Mouse (Mus musculus) left cerebral cortex, postnatal 10 days (tissue): ENCODE results near the gene Dusp6. TPM values are rescaled to one million over a fixed set of nuclear protein-coding genes. Genes with fewer than 3 reads are reported as not detected.
A peak's percentile ranks its signal among the peaks of the same experiment; 100 is the strongest.

ENCODE experiments used
- DNase-seq, 2 experiments: peaks; one replicate each; pipeline ENCODE4 v3.0.0; 2021 to 2022; ENCODE audit warnings: low spot score in 2 of 2, mixed read lengths in 1 of 2; ENCODE audit errors: extremely low spot score in 1 of 2
- intact Hi-C: fragments of 180-260 bp; cut with DNase I; formaldehyde crosslinking; loops from one replicate; pipeline ENCODE4 v1.15.1; 2025
- total RNA-seq, 2 experiments: library from RNA; stranded (reverse); gene quantifications; 2 replicates each; pipeline ENCODE4 v1.2.3; 2021

The Dusp6 gene
- total RNA-seq, 2 experiments from 2014 or later = 68.8 to 72.4 TPM

DNA sequence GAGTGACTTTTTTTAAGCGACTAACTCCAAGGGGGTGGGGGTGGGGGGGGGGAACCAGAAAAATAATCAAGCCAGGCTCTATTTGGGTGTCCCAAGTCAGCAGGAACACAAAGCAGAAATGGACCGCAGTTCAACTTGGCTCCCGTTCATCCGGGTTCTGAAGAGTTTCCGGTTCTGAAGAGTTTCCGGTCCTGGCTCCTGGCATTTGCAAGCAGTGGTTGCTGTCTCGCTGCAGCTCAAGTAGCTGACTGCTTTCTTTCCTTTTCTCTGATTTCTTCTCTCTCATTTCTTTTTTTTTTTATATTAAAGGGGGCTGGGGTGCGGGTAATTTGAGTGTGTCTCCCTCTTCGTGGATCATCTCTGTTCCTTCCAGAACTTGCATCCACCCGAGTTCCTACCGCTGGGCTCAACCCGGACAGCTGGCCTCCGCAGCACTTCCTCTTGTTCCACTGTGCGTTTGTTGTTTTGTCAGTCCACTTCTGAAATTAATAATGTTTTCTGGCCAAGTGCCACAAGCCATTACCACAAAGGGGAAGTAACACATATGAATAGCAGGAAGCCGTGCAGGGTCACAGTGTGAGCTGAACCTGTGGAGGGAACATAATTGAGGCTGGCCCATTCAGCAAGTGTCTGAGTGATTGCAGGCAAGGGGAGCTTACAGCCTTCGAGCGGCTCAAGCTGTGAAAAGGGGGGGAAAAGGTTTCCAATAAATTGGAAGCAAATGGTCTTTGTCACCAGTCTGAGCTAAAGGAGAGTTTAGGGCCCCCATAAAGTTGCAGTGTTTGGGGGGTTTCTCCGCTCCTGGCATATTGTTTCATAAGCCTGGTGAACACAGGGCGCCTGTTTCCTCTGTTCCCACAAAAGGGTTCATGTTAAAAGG is 5.6 kb downstream of the Dusp6 start:
- DNase-seq = peak; percentile 51 to 78
- intact Hi-C loops = no loop called here

DNA sequence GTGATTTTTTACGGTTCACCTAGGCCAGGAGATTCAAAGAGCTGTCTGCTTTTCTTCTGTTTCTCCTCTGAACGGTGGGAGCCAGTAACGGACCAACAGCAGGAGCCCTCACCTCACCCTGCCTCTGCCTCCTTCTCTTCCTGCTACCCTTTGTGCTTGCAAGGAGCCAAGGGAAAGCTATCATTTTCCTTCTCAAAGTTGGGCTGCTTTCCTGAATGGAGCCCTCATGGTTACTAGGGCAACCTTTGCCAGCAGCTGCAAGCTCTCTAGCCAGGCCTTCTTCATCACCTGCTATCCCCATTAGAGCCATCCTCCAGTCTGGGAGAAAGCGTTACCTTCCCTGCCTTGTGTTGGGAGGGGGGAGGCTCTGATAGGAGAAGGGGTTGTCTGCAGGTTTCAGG is 6.3 kb downstream of the Dusp6 start:
- DNase-seq = no peak
- intact Hi-C loops = no loop called here

DNA sequence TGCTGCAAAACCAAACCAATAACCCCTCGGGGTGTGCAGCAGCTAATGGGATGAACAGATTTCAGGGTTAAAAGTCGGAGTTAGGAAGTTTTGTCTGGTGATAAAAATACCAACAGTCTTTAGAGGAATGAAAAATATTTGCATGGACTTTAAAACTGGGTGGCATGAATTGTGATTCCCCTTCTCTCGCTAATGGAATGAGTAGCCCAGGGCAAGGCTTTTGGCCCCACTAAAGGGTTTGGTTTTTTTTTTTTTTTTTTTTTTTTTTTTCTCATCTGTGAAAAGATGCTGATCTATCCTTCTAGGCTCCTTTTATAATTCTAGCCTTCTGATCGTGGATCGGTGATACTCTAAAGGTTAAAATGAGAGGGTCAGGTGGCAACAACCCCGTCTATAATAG is 6.7 kb downstream of the Dusp6 start:
- no peak for DNase-seq
- intact Hi-C loops = no loop called here

DNA sequence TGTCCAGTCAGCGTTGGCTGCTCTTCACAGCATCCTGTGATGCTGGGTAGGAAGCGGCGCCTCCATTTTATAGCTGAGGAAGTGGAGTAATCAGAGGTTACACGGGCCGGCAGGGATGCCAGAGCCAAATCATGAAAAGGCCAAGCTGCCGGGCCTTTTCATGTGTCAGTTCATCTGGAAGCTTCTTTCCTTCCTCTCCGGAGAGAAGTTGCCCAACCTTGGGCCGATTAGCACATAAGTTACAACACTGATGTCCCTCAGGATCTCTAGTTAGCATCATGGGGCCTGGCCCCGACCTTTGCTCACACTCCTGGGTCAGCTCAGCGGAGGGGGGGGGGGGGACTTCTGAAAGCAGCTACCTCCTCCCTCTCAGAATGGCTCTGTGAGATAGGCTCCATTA is 7.4 kb downstream of the Dusp6 start:
- intact Hi-C loops = no loop called here
- peak in 1 of 2 experiments; percentile 56 for DNase-seq

DNA sequence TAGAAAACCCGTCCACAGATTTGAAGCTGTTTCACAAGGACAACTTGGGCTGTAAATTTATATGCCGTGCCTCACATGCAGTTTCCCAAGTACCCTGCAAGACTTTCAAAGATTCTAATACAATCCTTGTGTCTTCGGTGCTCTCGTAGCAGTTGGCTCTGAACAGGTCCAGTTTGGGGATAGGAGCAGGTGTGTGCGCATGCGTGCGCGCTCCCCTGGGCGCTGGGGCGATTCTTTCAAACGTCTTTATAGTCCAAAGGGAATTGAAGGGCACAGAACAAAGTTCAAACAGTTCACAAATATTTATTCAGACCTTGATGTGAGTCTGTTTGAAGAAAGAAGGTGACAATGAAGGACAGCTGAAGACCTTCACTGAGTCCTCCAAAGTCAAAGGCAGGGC is 8.0 kb downstream of the Dusp6 start:
- no peak for DNase-seq
- intact Hi-C loops = no loop called here

DNA sequence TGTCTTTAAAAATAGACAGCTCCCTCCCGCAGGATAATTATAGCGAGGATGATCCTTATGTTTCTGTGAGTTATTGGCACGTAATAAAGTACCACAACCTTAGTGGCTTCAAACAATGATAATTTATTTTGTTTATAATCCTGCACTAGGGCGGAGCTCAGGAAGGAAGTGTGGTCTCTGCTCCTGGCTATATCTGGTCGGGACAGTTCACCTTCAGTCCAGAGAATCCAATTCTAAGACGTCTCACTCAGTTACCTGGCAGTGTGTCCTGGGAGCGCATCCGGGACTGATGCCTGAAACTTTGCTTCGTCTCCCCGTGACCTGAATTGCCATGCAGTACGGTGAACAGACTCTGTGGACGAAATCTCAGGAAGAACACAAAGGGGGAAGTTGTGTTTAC is 10.0 kb downstream of the Dusp6 start:
- DNase-seq = no peak
- intact Hi-C loops = no loop called here

DNA sequence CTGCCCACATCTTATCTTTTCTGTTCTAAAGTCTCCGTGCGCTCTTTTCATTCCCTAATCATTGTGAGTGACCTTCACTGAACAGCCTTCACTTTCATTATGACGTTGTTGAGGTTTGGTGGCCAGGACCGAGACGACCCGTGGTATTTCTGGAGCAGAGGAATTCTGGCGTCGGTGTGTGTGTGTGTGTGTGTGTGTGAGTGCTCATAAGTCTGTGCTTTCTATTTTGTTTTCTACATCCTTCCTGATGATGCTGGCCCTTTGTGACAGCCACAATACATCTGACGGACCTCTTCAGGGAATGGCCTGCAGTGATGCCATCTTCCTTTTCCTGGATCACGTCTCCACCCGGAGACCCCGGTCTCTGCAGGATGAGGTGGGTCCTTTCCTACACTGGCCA is 11.6 kb downstream of the Dusp6 start:
- peak in 1 of 2 experiments; percentile 33 for DNase-seq
- intact Hi-C loops = no loop called here

DNA sequence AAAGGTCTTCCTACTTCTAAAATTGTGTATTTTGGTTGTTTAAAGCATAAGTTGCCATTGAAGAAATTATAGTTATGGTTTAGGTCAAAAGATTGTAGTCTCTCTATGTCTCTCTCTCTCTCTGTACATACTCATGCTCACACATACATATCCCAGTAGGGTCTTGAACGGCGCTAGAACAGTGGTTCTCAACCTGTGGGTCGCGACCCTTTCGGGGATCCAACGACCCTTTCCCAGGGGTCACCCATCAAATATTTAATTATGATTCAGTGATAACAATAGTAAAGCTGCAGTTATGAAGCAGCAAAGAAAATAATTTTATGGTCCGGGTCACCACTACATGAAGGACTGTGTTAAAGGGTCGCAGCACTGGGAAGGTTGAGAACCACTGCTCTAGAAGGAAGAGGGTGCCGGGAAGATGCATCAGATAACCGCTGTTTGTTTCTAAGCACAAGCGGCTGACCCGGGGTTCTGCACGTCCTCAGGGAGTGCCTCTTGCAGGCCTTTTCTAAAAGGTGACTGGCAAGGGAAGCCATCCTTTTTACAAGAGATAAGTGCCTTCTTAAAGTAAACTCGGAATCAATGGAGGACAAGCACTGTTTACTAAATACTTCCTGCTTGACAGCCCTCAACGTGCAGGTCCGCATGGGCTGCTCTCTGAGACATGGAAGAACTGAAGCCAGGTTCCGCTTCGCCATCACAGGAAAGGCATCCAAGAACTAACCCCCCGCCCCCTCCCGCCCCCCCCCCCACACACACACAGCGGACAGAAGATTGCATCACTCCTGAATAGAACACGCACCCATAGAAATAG is 16.2 kb downstream of the Dusp6 start:
- intact Hi-C loops = no loop called here

DNA sequence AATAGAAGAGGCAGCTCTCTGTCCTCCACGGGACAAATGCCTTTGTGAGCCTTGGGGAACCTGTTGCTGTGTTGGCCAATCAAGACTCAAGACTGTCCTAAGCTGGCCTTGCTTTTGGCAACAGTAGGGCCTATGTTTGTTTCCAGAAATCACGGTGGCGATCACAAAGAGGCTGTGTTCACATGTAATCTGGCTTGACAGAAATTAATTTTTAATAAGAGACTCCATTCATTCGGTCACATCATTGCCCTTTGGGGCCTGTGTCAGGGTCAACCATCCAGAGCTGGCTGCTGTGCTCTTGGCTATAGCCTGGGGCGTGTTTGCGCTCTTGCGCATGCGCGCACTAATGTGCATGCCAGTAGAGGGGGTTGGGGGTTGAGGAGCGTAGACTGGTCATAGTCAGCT is 21.0 kb downstream of the Dusp6 start:
- DNase-seq = no peak
- intact Hi-C loops = no loop called here

More for the DNA sequence above, 16.2 kb downstream of the Dusp6 start:
- no peak for DNase-seq

DNA sequence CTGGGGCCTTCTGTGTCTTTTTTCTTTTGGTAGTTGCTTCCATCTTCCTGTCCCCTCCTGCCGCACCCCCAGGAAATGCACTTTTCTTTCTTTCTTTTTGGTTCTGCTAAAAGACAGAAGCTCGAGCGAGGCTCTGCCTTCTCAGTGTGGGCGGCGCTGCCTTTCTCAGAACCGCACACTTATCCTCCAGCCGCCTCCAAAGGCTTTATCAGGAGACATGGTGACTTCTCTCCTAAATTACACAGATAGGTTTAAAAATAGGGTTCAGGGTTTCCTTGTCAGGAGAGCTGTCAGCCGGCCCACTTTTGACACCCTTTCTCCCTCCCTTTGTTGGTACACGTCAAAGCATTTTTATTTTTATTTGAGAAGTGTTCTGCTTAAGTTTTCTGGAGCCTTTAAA is 21.9 kb downstream of the Dusp6 start:
- intact Hi-C loops = no loop called here

DNA sequence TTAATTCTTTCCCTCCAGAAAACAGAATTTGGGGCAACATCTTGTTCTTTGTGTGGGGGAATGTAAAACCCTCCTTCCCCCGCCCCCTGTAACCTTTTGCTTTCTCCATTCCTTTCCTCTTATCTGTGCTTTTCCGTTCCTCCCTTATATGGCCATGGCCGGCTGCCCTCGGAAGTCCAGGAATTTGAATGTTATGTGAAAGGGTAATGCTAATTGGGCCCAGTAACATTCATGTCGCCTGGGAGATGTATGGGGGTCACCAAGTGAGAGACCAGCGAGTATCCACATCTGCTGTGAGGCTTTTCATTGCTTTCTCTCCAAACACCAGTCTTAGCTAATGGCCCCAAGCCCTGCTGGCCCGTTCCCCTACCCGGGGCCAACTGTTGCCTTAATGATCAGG is 22.7 kb downstream of the Dusp6 start:
- no peak for DNase-seq

More for the DNA sequence above, 21.9 kb downstream of the Dusp6 start:
- peak; percentile 41 to 55 for DNase-seq

DNA sequence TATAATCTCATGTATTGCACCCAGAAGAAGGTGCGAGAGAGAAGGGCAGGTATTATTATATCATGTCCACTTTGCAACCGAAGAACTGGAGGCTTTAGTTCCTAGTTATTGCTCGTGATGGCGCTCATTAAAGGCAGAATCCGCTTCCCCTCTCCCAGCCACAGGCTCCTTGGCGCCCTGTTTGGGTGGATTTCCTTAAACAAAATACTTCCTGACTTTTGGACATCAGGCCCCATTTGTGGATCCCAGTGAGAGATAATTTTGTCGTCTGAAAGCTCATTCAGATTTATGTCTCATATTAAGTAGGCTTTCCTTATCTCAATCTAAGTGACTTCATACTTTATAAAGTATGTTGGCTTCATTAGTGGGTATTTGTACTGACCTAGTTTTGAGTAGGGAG is 23.2 kb downstream of the Dusp6 start:
- DNase-seq = peak in 1 of 2 experiments; percentile 36
- intact Hi-C loops = no loop called here

More for the DNA sequence above, 22.7 kb downstream of the Dusp6 start:
- intact Hi-C loops = no loop called here

DNA sequence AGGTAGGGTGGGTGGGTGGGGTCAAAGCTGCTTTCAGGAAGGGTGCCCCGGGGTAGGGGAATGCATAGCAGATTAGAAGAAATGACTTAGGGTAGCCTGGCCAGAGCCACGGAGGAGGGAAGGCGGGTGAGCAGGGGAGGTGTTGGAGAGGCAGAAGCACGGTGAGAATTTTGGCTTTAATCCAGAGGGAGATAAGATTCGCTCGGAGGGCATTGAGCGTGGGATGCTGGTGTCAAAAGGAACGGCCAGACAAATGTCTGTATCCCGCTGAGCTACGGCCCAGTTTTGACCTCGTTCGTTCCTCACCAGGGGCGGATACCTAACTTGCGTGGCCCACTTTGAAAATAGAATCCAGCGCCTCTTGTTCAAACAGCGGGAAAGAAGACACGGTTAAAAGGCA is 23.8 kb downstream of the Dusp6 start:
- peak in 1 of 2 experiments; percentile 42 for DNase-seq
- intact Hi-C loops = no loop called here

DNA sequence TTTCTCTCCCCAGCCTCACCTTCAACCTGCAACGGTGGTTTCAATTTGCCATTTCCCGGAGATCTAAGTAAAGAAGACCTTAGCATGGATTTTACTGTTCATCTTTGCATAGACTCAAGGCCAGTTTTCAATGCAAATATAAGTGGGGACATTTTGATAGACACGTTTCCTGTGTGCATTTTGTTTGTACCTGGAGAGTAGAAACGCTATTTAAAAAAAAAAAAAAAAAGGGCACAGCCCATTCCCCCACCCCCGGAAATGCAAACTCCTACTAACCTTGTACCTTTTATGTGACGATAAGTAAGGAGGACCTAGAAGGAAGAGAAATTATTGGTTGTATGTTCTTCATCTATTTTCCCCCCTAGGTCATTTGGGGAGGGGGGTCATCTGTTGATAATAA is 24.2 kb downstream of the Dusp6 start:
- DNase-seq = no peak
- intact Hi-C loops = no loop called here

DNA sequence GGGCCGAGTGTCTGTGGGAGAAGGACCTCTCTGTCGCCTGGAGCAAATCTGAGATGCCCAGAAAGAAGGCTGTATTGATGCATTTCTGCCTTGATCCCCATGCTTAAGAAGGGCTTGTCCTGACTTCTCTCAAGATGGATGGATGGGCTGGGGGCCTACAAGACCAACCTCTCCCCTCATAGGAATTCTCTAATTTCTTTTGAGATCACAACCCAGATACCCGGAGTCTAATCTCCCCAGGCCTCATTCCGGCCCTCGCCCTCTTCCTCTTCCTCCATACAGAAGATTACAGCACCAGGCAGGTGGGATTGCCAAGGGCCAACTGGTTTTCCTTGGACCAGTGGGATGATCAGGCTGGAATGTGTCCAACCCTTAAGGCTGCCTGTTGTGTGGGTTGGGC is 26.1 kb downstream of the Dusp6 start:
- intact Hi-C loops = no loop called here

DNA sequence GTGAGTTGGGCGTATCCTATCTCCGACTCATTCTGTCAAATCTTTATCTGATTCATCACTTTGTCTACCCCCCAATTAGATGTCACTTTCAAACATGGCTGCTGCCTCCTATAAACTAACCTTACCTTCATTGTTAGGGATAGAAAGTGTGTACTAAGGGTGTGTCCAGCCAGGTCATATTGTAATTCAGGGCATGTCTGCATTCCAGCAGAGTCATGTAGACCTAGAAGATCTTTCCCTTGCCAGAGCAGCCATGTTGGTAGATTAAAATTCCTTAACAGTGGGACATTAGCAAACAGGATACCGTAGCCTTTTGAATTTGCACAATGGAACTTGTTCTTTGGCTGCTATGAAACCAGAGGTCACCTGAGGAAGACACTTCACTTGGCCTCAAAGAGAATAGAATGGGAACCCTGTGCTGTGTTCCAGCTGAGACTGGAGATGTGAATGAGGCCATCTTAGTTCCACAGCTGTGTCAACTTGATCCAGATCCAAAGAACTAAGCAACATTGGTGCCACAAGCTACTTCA is 30.1 kb downstream of the Dusp6 start:
- intact Hi-C loops = no loop called here
- DNase-seq = no peak

More for the DNA sequence above, 26.1 kb downstream of the Dusp6 start:
- no peak for DNase-seq

DNA sequence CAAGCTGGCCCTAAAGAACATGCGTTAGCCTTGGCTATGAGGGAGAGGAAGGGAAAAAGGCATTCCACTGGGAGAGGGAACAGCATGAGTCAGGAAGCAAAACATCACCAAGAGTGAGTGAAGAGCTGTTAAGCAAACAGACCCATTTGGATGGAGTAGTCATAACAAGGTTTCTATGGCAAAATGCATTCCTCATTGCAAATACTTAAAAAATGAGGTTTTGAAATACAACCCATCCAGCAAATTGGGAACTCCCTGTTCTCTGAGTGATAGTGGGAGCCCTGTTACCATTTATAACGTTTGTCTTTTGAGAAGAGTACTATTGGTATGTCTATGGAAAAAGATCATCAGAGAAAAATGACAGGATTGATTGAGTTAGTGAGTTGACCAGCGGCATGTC is 34.7 kb downstream of the Dusp6 start:
- intact Hi-C loops = no loop called here
- no peak for DNase-seq

DNA sequence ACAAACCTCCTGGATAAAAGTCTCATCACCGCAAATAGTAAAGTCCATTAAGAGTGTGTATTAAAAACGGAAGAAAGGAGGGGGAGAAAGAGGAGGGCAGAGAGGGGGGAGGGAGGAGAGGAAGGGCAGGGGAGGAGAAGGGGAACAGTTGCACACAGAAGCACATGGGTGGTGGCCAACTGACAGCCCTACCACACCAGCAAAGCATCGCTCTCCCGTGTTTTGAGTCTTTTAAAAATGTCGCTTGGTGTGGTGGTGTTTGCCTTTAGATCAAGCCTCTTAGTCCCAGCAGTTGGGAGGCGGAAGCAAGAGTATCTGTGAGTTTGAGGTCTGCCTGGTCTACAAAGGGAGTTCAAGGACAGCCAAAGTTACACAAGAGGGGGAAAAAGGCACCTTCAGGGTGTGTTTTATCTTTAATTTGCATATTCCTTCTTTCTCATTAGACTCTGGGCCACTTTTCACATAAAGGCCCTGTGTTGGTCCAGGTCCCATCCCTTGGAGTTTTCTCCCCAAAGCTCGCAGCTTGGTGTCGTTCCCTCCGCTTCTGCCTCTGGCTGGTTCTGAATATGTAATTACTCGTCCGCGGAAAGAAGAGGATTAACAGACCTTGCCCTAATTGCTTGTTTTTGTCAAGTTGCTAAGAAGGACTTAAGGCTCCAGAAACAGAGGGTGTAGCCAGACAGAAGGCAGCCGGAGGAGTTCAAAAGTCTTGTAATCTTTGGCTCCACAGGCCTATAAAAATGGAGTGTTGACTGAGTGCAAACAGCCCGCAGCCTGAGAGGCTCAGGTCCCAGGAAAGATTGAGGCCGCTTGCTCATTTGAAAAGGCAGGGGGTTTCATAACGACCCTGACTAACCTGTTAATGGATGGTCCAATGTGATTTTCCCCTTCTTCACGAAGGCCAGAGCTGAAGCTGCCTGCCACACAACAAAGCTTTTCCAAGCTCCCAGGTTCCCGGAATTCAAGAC is 35.6 kb downstream of the Dusp6 start:
- intact Hi-C loops = no loop called here
- no peak for DNase-seq

DNA sequence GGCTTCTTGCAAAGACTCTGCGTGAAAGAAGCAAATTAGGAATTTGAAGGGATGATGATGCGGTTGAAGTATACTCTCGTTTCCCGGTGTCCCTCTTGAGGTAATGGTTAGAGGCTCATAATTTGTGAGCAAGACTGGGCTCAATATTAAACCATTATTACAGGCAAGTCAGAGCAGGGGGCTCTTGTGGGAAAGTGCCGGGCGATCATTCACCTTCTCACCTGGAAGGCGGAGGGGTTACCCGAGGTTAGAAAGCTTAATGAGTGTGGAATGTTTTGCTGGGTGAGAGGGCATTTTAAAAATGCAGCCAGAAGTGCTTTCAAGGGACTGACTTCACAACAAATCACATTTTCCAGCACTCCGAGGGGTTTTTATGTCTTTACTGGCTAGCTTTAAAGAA is 36.3 kb downstream of the Dusp6 start:
- intact Hi-C loops = no loop called here
- no peak for DNase-seq
